Mouse (Mus musculus): ENCODE measurements at regions not wholly inside any gene's neighbourhood (a gene's known extent, or its start where the extent isn't known, plus 50 kb on each side); places are given as distances from the start of the nearest gene placed in this dataset.

DNA sequence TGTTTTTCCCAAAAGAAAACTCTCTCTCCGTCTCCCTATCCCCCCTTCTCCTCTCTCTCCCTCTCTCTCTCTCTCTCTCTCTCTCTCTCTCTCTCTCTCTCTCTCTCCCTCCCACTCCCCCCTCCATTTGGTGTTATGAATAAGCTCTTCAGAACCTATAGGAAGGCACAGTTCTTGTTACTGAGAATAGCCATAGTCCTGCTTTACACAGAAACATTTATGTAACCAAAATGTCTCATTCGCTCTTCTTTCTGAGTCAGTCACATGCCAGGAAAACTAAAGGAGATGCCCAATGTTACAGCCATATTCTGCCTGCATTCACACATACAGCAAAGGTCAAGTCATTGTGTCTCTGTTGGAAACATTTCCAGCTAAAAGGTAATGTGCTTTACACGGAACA, 589.9 kb downstream of the Zpld1 start:
- TF ChIP-seq TBP (IDR thresholded peaks at IDR 0.05; ENCODE audit: low read depth, low read length) (no peak), CTCF (IDR thresholded peaks at IDR 0.05 in 2 of 3, conservative IDR thresholded peaks at IDR 0.05 in 1 of 3; ENCODE audit: control insufficient read depth in 1 of 3, insufficient read depth in 1 of 3, low read depth in 2 of 3, low read length in 3 of 3, poor library complexity in 1 of 3, severe bottlenecking in 1 of 3) (no peak), ELF1 (IDR thresholded peaks at IDR 0.05; ENCODE audit: low read depth, low read length) (no peak), TAL1 (IDR thresholded peaks at IDR 0.05; ENCODE audit: low read length) (no peak), ZMIZ1 (IDR thresholded peaks at IDR 0.05; ENCODE audit: low read depth, low read length) (no peak), NELFE (IDR thresholded peaks at IDR 0.05; ENCODE audit: low read depth, low read length) (no peak), MAZ (IDR thresholded peaks at IDR 0.05; ENCODE audit: low read depth, low read length) (no peak), RAD21 (IDR thresholded peaks at IDR 0.05; ENCODE audit: low read depth, low read length) (no peak), SMC3 (IDR thresholded peaks at IDR 0.05; ENCODE audit: low read depth, low read length) (no peak), USF2 (IDR thresholded peaks at IDR 0.05; ENCODE audit: borderline replicate concordance in 1 of 2, insufficient read depth in 1 of 2, low read depth in 1 of 2, low read length in 2 of 2) (no peak), BHLHE40 (IDR thresholded peaks at IDR 0.05; ENCODE audit: borderline replicate concordance, low read depth, low read length) (no peak)
